Comparison of ENCODE assay signal across 22 mouse cellular contexts in genomic region chr17:49275421-49275820, GRCm38 (mm10).
"Had no signal": no experiment of that assay in that cellular context is flagged by ENCODE, and none has a peak within 500 bp of the region (broad histone marks: within the 10 kb centered on the region; RNA-seq: fewer than 3 reads in every experiment).

No protein-coding gene starts in this region.

- H3K4me3 ChIP-seq: gastrocnemius, adult 2 months; heart, adult 2 months; heart, embryonic 12.5 days; hindbrain, embryonic 13.5 days; hindbrain, embryonic 15.5 days; kidney, embryonic 15.5 days; limb, embryonic 13.5 days; limb, embryonic 15.5 days; liver, embryonic 12.5 days had no signal

- H3K27ac ChIP-seq: gastrocnemius, adult 2 months; heart, adult 2 months; hindbrain, embryonic 13.5 days; hindbrain, embryonic 15.5 days; hindbrain, postnatal 0 days; kidney, embryonic 15.5 days; kidney, postnatal 0 days; limb, embryonic 13.5 days; limb, embryonic 15.5 days; liver, embryonic 12.5 days; liver, embryonic 14.5 days had no signal

- H3K27me3 ChIP-seq: hindbrain, embryonic 13.5 days; hindbrain, embryonic 15.5 days; kidney, embryonic 15.5 days; limb, embryonic 13.5 days; liver, embryonic 12.5 days had no signal

- DNase-seq: gastrocnemius, adult 2 months; gastrocnemius, postnatal 10 days; gastrocnemius, postnatal 25 days; heart, adult 2 months; heart, postnatal 10 days; kidney, adult 11 months; kidney, adult 2 months; kidney, adult 9 months; kidney, postnatal 14 days; kidney, postnatal 36 days; layer of hippocampus, adult 9-11 months; layer of hippocampus, postnatal 36 days had no signal

- H3K36me3 ChIP-seq: heart, embryonic 12.5 days; hindbrain, embryonic 13.5 days; hindbrain, embryonic 15.5 days; kidney, embryonic 15.5 days; limb, embryonic 13.5 days; limb, embryonic 15.5 days; liver, embryonic 12.5 days had no signal

- H3K9me3 ChIP-seq: heart, embryonic 12.5 days; hindbrain, embryonic 13.5 days; hindbrain, embryonic 15.5 days; kidney, embryonic 15.5 days; limb, embryonic 13.5 days; limb, embryonic 15.5 days; liver, embryonic 12.5 days had no signal

- H3K4me1 ChIP-seq: heart, embryonic 12.5 days; liver, embryonic 12.5 days had no signal
